Mouse (Mus musculus) megakaryocyte, embryonic 14.5 days (primary cell): Measurements from ENCODE around the gene Asb13.

Source experiments
- FLI1 ChIP-seq: IDR thresholded peaks from 2 replicates; pipeline ENCODE4 v1.6.1; 2012; ENCODE audit warnings: low read length, inconsistent platforms, mixed read lengths
- GATA1 ChIP-seq: IDR thresholded peaks from 3 replicates; pipeline ENCODE4 v1.6.1; 2012; ENCODE audit warnings: mixed read lengths, low read length, inconsistent platforms, borderline replicate concordance

- no peak for TF ChIP-seq GATA1
- TF ChIP-seq FLI1, result no peak
Measured at GRCm38 (mm10) chr13:3642049-3642448, 8.2 kb downstream of the Asb13 start.
